Mouse (Mus musculus): ENCODE results near the gene Tex36. TPM values are rescaled to one million over a fixed set of nuclear protein-coding genes. Genes with fewer than 3 reads are reported as not detected.

Gene Tex36
- total RNA-seq, 2 experiments from 2014 or later, result 0.39 TPM; not detected in 1

- no peak for DNase-seq (ENCODE audit: low spot score in 2 of 2)
Observed at GRCm38 (mm10) chr7:133600558-133600957, 1.4 kb downstream of the Tex36 start.

DNA sequence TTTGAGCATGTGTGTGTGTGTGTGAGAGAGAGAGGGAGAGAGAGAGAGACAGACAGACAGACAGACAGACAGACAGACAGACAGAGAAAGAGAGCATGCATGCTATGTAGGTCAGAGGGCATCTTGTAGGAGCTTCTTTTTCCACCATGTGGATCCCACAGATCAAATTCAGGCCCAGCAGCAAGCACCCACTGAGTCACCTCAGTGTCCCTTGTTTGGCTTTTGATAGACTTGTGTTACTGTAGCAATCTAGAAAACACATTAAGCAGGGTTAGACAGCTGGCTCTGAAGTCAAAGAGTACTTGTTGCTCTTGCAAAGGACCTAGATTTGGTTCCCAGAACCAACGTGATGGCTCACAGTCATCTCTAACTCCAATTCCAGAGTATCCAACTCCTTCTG, 10.2 kb downstream of the Tex36 start:
- no peak for DNase-seq (ENCODE audit: low spot score in 2 of 2)

GRCm38 (mm10) chr7:133583216-133583615, 18.7 kb downstream of the Tex36 start:
- no peak for DNase-seq (ENCODE audit: low spot score in 2 of 2)

- no peak for DNase-seq (ENCODE audit: low spot score in 2 of 2)
Observed at GRCm38 (mm10) chr7:133580296-133580640, 21.7 kb downstream of the Tex36 start.

- DNase-seq (ENCODE audit: low spot score in 2 of 2), result peak in 1 of 2 experiments; percentile 24
Observed at GRCm38 (mm10) chr7:133579491-133580295, 22.3 kb downstream of the Tex36 start.

DNA sequence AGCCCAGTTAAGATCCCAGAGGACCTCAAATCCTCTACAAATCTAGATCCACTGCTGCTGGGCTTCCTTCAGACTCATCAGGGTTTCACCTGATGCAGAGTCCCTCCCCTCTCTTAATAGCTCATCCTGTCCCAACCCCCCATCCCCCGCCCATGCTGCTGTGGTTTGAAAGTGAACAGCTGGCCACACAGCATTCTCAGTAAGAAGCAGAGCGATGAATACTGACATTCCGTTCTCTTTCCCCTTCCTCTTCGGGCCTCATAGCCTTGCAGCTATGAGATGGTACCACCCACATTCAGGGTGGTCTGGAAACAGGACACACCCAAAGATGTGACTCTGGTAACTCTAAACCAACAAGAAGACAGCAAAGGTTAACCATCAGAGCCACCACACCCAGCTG, 25.1 kb downstream of the Tex36 start:
- no peak for DNase-seq (ENCODE audit: low spot score in 2 of 2)

DNA sequence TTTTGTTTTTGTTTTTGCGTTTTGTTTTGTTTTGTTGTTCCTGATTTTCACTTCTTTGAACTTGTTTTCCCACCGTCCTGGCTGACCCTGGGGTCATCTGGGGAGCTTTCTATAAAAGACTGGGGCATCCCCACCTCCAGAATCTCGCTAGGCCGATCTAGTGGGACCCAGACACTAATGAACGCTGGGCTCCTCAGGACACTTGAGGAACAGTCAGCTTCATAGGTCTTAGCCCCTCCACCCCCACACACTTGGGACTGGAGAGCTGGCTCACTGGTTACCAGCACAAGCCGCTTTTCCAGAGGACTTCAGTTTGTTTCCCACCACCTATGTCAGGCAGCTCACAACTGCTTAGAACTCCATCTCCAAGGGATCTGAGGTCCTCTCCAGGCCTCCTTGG, 25.7 kb downstream of the Tex36 start:
- DNase-seq (ENCODE audit: low spot score in 2 of 2), result no peak

GRCm38 (mm10) chr7:133571927-133572326, 30.0 kb downstream of the Tex36 start:
- DNase-seq (ENCODE audit: low spot score in 2 of 2), result no peak

DNA sequence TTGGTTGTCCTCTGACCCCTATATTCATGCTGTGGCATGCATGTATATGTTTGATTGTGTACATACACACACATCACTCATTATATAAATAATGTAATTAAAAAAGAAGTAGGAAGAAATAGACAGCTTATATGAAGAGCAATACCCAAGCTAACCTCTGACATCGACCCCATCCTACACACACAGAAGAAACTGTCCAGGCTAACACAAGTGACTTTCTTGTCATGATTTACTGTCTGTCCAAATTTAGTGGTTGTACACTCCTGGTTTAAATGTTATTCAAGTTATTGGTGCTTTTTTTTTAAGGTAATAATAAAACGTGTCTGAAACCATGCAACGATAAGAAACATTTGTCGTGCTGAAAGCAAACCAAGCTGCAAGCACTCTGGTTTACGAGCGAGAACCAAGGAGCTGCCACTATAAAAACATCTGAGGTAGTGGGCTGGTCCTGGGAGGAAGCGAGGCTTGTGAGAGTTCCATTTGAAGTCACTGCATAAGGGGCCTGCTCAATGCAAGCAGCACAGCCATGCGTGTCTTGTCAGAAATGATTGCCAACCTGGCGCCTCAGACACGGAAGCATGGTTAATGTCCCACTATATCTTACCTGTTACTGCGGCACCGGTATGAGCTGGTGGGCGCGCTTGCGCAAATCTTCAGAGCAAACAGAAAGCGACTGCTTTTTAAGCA, 32.6 kb downstream of the Tex36 start:
- DNase-seq (ENCODE audit: low spot score in 2 of 2), result no peak

- DNase-seq (ENCODE audit: low spot score in 2 of 2), result no peak
Observed at GRCm38 (mm10) chr7:133564600-133564999, 37.4 kb downstream of the Tex36 start.

- DNase-seq (ENCODE audit: low spot score in 2 of 2), result no peak
Observed at GRCm38 (mm10) chr7:133563175-133563824, 38.7 kb downstream of the Tex36 start.

DNA sequence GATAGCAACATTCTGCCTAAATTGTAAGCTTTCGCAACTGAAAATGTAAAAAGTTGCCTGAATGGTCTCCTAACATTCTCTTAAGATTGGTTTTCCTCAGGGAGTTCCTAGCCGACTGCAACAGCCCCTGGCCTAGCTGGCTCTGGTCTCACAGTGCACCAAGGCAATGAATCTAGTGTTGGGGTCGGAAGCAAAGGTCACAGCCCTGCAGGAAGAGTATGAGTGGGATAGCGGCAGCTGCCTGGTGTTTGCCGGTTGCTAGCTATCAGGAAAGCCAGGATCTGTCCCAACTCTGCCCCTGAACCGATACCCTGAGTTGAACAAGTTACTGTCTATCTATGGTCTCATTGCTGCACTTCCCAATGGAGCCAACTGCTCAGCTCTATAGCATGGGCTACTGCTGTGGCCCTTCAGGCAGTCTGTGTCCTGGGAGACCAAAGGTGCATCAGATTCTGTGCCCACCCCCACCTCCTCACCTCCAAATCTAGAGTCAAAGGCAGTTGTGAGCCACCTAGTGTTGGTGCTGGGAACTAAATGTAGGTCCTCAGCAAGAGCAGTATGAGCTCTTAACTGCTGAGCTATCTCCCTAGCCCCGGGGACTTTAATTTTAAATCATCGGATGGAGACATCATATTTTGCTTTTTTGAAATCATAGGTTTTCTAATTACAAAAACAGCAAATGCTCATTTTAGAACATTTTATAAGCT, 46.0 kb downstream of the Tex36 start:
- DNase-seq (ENCODE audit: low spot score in 2 of 2), result no peak

GRCm38 (mm10) chr7:133552306-133552991, 49.5 kb downstream of the Tex36 start:
- no peak for DNase-seq (ENCODE audit: low spot score in 2 of 2)

- no peak for DNase-seq (ENCODE audit: low spot score in 2 of 2)
Observed at GRCm38 (mm10) chr7:133551000-133551399, 51.0 kb downstream of the Tex36 start.

DNA sequence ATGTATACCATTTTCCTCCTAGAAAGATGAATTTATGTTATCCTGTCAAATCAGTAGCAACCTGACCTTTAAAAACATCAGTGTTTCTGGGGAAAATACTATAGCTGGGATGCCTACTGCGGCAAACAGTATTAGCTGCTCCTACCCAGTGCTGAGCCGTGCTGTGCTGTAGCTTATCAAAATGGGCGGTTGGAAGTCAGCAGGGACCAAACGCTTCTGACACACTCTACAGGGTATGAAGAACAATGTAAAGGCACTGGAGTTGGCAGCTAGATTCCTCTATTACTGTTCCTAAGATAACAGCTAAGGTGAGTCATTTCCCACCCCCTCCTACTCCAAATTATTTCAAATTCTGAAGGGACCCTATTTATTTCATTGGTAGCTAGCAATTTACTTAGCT, 53.5 kb downstream of the Tex36 start:
- DNase-seq (ENCODE audit: low spot score in 2 of 2), result no peak

DNA sequence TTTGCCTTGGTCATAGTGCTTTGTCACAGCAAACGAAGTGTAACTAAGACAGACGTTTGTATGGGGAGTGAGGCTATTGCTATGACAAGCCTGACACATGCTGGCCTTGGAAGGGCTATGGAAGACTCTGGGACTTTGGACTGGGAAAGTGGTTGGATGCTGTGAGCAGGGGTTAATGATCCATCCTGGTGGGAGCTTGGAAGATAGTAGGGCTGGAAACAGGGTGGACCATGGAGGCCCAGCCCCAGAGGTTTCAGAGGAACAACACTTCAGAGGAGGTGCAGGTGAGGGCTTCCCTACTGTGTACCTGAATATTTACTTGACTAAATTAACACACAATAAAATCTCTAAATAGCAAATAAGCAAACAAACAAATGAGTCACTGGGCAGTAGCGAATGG, 56.3 kb downstream of the Tex36 start:
- no peak for DNase-seq (ENCODE audit: low spot score in 2 of 2)

GRCm38 (mm10) chr7:133544966-133545365, 57.0 kb downstream of the Tex36 start:
- DNase-seq (ENCODE audit: low spot score in 2 of 2), result no peak

DNA sequence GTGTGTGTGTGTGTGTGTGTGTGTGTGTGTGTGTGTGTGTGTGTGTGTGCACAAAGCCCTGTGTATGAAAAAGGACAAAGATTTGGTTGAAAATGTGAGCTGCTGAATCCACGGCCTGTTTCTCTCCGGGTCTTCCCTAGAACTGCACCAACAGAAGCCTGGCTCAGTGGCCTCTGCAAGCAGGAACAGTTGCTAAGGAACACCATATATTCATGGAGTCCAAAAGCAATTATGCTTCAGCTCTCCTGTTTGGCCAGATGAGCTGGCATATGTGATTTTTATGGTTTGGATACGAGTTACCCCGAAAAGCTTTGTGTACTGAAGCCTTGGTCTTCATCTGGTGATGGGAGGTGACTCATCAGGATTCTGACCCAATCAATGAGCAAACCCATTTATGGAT, 58.8 kb downstream of the Tex36 start:
- peak; percentile 16 to 34 for DNase-seq (ENCODE audit: low spot score in 2 of 2)

DNA sequence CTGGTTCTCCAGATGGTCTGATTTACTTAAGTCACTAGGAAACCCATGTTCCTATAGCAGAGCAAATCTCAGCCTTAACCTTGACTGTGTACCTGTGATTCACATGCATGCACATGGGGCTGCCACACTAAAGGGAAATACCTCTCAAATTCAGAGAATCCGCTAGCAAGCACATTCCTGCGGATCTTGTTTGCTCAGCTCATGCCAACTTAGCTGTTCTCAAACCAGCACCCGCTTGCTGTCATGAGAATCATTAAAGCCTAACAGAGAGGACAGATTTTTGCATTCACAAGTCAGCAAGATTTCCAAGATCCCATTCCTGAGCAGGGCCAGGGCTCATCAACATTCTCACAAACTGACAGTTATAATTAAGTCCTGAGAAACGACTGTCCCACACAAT, 64.6 kb downstream of the Tex36 start:
- DNase-seq (ENCODE audit: low spot score in 2 of 2), result no peak
